Mouse (Mus musculus): ENCODE measurements at regions not wholly inside any gene's neighbourhood (a gene's known extent, or its start where the extent isn't known, plus 50 kb on each side); places are given as distances from the start of the nearest gene placed in this dataset.

- in situ Hi-C loops (cut with MboI; ENCODE audit: low pct_unique_long_range_greater_than_20kb in 1 of 2, low sequenced_read_pairs in 2 of 2, unreplicated experiment in 1 of 2) = loop anchor here in 1 of 2 experiments (25.0 kb wide), 1 partner anchor 462 kb away; no protein-coding TSS in a partner anchor
Observed at GRCm38 (mm10) chr7:71873817-71874216, 432.6 kb downstream of the Mctp2 start.

- in situ Hi-C loops (cut with MboI; ENCODE audit: low pct_unique_long_range_greater_than_20kb in 1 of 2, low sequenced_read_pairs in 2 of 2, unreplicated experiment in 1 of 2) = loop anchor here in 1 of 2 experiments (25.0 kb wide), 1 partner anchor 461 kb away; no protein-coding TSS in a partner anchor
Observed at GRCm38 (mm10) chr7:71872912-71873311, 433.5 kb downstream of the Mctp2 start.

DNA sequence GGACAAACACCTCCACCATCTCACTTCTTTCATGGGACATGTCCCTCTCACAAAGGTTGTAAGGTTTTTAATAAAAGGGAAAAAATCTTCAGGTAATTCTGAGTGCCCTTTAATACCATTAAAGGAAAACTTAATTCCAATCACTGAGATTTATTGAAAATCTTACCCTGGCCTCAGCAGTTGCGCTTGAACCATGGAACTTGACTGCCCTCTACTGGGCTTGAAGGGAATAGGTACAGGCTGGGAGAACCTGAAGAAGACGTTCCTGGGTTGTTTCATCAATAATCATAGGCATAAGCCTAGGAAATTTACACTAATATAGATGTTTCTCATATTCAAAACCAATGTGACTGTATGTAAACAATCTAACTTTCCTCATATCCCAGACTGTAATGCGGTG, 439.3 kb downstream of the Mctp2 start:
- in situ Hi-C loops (cut with MboI; ENCODE audit: low pct_unique_long_range_greater_than_20kb in 1 of 2, low sequenced_read_pairs in 2 of 2, unreplicated experiment in 1 of 2) = loop anchor here in 1 of 2 experiments (25.0 kb wide), 1 partner anchor 455 kb away; no protein-coding TSS in a partner anchor

DNA sequence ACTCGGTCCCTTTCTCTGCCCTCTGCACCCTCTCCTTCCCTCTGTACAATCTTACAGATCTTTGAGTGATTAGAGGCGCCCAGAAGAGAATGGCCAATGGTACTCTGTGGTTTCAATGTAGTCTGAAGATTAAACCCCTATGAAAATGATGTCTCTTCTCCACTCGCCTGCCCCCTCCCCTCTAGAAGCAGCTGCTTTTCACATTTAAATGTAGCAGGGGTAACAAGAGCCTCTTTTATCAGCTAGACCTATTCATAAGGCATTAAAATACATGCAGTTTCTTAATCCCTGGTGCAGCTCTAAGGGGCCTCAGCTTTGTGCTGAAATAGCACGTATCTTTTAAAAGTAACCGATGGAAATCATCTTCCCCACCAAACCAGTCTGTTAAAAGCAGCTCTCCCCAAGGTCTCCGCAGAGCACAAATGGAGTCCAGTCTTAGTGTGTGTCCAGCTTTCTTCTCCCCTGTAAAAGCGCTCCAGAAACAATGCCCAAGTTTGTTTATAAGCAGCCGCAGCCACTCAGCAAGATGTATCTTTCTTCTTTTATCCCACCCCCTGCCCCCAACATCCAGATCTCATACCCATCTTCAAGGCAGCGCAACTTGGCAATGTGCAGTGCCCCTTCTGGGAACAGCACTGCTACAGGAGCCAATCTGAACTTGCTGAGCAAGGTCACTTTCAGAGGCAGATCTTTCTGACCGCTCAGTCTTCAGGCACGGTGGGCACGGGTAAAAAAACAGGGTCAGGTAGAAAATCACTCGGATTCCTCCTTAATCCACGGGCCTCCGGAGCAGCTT, 440.8 kb downstream of the Mctp2 start:
- in situ Hi-C loops (cut with MboI; ENCODE audit: low pct_unique_long_range_greater_than_20kb in 1 of 2, low sequenced_read_pairs in 2 of 2, unreplicated experiment in 1 of 2) = loop anchor here in 1 of 2 experiments (25.0 kb wide), 1 partner anchor 453 kb away; no protein-coding TSS in a partner anchor

DNA sequence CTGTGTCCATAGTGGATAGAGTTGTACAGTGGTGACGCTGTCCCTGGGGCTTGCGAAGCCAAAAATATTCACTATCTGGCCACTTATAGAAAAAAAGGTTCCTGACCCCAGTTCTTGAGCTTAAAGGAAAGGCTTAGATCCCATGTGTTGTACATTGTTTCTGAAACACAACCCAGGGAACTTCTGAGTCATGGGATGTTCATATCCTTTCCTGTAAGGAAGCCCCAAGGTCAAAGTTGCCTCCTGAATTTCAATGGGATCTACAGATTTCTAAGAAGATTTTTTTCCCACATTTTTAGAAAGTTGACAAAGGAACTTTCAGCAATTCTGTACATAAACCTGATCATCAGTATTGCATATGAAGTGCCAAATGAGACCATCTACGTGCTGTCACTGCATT, 453.5 kb downstream of the Mctp2 start:
- in situ Hi-C loops (cut with MboI; ENCODE audit: low pct_unique_long_range_greater_than_20kb in 1 of 2, low sequenced_read_pairs in 2 of 2, unreplicated experiment in 1 of 2) = loop anchor here in 1 of 2 experiments (25.0 kb wide), 1 partner anchor 441 kb away; no protein-coding TSS in a partner anchor

DNA sequence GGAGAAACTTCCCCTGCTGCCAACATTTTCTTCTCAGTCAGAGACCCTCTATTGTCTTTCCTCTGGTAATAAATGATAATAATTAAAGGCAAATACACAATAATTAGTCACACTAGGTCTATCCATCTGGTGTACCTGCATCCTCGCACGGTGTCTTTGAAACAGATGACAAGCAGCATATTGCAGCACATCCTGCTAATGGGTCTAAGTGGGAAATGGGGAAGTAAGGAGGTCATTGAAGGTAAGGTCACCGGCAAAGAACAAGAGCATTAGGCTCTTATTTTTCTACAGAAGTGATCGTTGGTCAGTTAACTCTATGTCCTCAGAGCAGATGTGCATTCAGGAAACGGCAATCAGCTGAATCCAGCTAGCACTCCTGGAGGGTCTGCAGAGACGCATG, 457.2 kb downstream of the Mctp2 start:
- in situ Hi-C loops (cut with MboI; ENCODE audit: low pct_unique_long_range_greater_than_20kb in 1 of 2, low sequenced_read_pairs in 2 of 2, unreplicated experiment in 1 of 2) = no loop called here

GRCm38 (mm10) chr7:71837845-71838244, 468.6 kb downstream of the Mctp2 start:
- in situ Hi-C loops (cut with MboI; ENCODE audit: low pct_unique_long_range_greater_than_20kb in 1 of 2, low sequenced_read_pairs in 2 of 2, unreplicated experiment in 1 of 2) = no loop called here

- in situ Hi-C loops (cut with MboI; ENCODE audit: low pct_unique_long_range_greater_than_20kb in 1 of 2, low sequenced_read_pairs in 2 of 2, unreplicated experiment in 1 of 2) = no loop called here
Observed at GRCm38 (mm10) chr7:71831790-71832525, 474.4 kb downstream of the Mctp2 start.

DNA sequence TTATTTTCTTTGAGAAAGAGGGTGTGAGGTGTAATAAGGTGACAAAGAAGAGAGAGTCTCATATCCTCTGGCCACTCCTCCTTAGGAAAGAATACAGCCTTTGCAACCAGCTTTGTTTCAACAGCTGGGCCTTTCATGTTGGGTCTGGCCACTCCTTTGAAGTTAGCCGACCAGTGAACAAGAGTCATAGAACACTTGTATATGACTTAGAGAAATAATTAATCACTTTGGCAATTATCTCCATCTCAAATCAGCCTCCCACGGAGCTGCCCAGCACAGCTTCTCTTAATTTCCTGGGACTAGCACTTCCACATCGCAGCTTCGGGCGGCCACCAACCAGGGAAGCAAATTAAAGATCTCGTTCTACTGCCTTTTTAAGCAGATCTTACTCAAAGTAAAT, 476.8 kb downstream of the Mctp2 start:
- in situ Hi-C loops (cut with MboI; ENCODE audit: low pct_unique_long_range_greater_than_20kb in 1 of 2, low sequenced_read_pairs in 2 of 2, unreplicated experiment in 1 of 2) = no loop called here

GRCm38 (mm10) chr7:71816138-71816537, 464.9 kb upstream of the Gm10295 start:
- in situ Hi-C loops (cut with MboI; ENCODE audit: low pct_unique_long_range_greater_than_20kb in 1 of 2, low sequenced_read_pairs in 2 of 2, unreplicated experiment in 1 of 2) = no loop called here

GRCm38 (mm10) chr7:71794201-71794600, 442.9 kb upstream of the Gm10295 start:
- in situ Hi-C loops (cut with MboI; ENCODE audit: low pct_unique_long_range_greater_than_20kb in 1 of 2, low sequenced_read_pairs in 2 of 2, unreplicated experiment in 1 of 2) = no loop called here

DNA sequence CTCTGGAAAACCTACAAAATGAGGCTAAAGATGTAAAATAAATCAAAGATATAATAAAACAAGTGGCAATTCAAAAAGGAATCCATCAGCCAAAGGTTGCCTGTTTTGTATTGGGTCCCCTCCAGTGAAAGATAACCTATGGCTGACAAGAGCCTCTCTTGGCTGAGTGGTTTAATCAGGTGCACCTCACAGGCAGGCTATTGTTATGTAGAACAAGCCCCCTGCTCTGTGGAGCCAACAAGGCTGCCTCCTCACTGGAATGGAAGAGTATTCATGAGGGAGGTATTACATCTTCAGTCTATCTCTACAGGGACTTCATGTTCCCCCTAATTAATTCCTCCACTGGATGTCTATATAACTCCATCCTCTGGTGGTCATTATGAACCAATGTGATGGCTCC, 437.1 kb upstream of the Gm10295 start:
- in situ Hi-C loops (cut with MboI; ENCODE audit: low pct_unique_long_range_greater_than_20kb in 1 of 2, low sequenced_read_pairs in 2 of 2, unreplicated experiment in 1 of 2) = no loop called here

DNA sequence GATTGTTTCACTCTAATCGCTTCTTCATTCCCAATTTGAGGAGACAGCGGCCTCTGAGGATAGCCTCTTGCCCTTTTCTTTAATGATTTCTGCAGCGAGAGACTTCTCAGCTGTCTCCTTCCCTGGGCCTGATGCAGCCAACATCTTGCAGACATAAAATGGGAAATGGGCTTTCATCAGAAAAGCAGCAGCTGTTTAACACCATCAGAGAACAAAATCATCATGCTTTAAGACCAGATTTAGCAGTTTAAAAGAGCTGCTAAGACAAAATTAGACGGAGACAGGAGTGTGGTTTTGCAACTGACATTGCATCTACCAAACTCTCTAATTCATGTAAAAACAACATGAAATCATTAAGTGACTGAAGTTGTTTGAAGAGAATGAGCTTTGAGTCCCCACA, 431.2 kb upstream of the Gm10295 start:
- in situ Hi-C loops (cut with MboI; ENCODE audit: low pct_unique_long_range_greater_than_20kb in 1 of 2, low sequenced_read_pairs in 2 of 2, unreplicated experiment in 1 of 2) = no loop called here

GRCm38 (mm10) chr7:71749886-71750285, 398.6 kb upstream of the Gm10295 start:
- in situ Hi-C loops (cut with MboI; ENCODE audit: low pct_unique_long_range_greater_than_20kb in 1 of 2, low sequenced_read_pairs in 2 of 2, unreplicated experiment in 1 of 2) = no loop called here

GRCm38 (mm10) chr7:71746118-71746897, 395.0 kb upstream of the Gm10295 start:
- in situ Hi-C loops (cut with MboI; ENCODE audit: low pct_unique_long_range_greater_than_20kb in 1 of 2, low sequenced_read_pairs in 2 of 2, unreplicated experiment in 1 of 2) = no loop called here

- in situ Hi-C loops (cut with MboI; ENCODE audit: low pct_unique_long_range_greater_than_20kb in 1 of 2, low sequenced_read_pairs in 2 of 2, unreplicated experiment in 1 of 2) = no loop called here
Observed at GRCm38 (mm10) chr7:71728509-71728908, 377.2 kb upstream of the Gm10295 start.

DNA sequence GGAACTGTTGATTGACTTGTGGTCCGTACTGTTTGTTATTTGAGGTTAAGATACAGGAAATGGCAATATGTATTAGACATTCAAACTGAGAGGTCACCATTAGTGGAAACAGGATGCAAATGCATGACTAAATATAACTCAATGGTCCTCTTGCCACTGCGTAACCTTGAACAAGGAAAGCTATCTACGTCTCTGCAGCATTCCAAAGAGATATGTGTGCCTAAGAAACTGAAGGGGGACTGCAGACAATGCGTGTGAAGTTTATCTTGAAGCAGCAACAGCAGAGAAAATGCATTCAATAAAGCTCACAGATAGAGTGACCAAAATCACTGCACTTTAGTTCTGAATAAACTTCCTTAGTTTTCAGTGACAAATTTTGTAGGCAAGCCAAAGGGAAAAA, 356.9 kb upstream of the Gm10295 start:
- in situ Hi-C loops (cut with MboI; ENCODE audit: low pct_unique_long_range_greater_than_20kb in 1 of 2, low sequenced_read_pairs in 2 of 2, unreplicated experiment in 1 of 2) = no loop called here

- in situ Hi-C loops (cut with MboI; ENCODE audit: low pct_unique_long_range_greater_than_20kb in 1 of 2, low sequenced_read_pairs in 2 of 2, unreplicated experiment in 1 of 2) = no loop called here
Observed at GRCm38 (mm10) chr7:71706201-71706600, 354.9 kb upstream of the Gm10295 start.
